Mouse (Mus musculus): ENCODE measurements around the gene D1Pas1. TPM values are rescaled to one million over a fixed set of nuclear protein-coding genes. Genes with fewer than 3 reads are reported as not detected.
A peak's percentile ranks its signal among the peaks of the same experiment; 100 is the strongest.

Gene D1Pas1
- total RNA-seq (2021) = under 1 TPM; 0.07 to 0.14 TPM
- long read RNA-seq, experiment 1 = 0 reads
- long read RNA-seq, experiment 2 = 0 reads

DNA sequence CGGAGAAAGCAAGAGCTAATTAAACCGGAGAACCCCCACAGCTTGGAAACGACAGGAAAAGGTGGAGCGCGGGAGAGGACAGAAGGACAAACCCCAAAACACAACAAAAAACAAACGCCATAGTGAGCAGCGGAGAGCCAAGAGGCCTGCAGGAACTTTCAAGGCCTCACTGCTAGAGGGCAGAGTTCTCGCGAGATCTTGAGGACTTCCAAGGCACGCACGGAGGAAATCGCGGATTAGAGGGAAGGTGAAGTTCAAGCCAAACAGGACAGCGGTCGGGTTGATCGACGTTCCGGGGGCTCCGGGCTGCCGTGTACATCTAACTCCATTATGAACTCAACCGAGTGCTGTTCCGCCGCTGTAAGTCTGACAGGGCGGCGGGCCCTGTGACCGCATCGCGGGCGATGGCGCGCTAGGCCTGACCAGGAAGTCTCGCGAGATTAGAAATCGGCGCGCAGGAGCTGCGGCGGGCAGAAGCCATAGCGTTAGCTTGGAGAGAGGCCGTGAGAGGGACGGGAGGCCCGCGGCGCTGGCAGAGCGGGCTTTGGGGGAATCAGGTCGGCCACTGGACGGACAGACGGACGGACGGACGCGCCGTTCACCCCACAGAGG, at the start of gene D1Pas1:
Gene D1Pas1 (plus strand): TSS at position 216 of the 612 bp plus-strand sequence.
- DNase-seq = no peak
- intact Hi-C loops (cut with DNase I) = no loop called here

GRCm38 (mm10) chr1:186922489-186923370, 44.5 kb upstream of the D1Pas1 start:
- intact Hi-C loops (cut with DNase I) = no loop called here
- DNase-seq = no peak

DNA sequence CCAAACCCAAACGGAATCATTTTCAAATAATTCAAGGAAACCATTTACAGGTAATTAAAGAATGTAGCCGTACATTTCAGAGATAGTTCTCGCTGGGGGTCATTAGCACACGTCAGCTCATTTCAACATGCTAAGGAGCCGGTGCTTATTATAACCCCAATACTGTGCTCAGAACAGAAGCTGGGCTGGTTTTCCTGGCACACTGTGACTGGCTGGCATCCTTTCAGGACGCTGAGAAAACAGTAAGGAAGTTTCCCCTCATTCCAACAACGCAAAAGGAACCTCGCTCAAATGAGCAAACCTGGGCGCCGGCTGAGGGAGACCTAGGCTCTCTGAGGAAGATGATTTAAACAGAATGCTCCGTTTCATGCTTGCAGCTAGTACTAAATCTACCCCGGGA, 43.2 kb upstream of the D1Pas1 start:
- DNase-seq = peak; percentile 2 to 4
- intact Hi-C loops (cut with DNase I) = no loop called here

GRCm38 (mm10) chr1:186925411-186925810, 41.8 kb upstream of the D1Pas1 start:
- no peak for DNase-seq
- intact Hi-C loops (cut with DNase I) = no loop called here

DNA sequence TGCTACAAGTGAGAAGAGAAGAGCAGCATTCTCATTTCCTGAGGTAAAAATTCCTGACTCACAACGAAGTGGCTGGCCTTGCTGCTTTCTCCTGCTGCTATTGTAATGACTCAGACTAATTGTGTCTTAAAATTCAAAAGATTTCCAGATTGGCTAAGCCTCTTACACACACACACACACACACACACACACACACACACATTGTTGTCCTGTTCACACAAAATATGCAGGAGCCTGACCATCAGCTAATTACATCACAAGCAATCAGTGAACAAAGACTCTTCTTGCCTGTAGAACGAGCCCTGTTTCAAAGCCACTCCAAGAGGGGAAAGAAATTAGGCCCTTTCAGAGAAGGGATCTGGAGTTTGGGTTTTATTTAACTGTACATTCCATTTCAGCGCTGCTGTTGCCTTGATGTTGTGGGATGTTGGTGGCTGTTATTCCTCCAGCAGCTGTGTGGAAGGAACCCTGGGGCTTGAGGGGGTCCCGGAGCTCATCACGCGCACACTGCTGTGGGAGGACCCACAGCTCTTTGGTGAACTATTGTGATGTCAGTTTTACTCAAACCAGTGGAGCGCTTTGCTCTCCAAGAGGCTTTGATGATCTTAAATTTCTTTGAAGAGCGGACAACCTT, 40.8 kb upstream of the D1Pas1 start:
- DNase-seq = no peak
- intact Hi-C loops (cut with DNase I) = no loop called here

DNA sequence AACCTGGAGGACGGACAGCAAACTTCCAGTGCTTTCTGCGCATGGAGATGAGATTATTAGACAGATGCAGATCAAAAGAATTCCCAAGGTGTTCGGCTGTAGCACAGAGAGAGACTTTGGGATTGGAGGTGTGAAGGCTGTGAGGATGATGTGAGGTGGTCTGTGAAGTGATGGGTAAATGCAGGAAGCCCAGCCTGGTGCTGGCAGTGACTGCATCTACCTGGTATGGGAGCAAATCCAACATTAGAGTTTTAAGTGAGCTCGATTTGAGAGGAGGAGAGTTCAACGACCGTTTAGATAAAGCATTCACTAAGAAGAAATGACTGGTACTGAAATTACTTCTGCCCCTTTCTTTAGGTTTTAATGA, 40.3 kb upstream of the D1Pas1 start:
- intact Hi-C loops (cut with DNase I) = no loop called here
- DNase-seq = no peak

DNA sequence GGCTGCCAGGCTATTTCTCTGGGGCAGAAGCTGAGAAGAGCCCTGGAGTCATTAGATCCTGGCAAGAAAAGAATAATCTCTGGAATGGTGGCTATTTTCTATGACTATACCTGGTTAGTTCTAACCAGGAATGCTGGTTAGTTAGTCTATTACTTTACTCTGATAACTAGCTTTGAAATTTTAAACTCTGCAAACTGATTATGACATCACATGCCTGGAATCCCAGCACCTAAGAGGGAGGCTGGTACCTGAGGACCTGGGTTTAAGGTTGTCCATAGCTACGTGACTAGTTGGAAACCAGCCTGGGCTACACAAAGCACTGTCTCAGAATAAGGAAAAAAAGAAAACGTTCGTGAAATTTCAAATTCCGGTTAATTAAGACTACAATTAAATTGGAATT, 39.7 kb upstream of the D1Pas1 start:
- intact Hi-C loops (cut with DNase I) = no loop called here
- DNase-seq = no peak

DNA sequence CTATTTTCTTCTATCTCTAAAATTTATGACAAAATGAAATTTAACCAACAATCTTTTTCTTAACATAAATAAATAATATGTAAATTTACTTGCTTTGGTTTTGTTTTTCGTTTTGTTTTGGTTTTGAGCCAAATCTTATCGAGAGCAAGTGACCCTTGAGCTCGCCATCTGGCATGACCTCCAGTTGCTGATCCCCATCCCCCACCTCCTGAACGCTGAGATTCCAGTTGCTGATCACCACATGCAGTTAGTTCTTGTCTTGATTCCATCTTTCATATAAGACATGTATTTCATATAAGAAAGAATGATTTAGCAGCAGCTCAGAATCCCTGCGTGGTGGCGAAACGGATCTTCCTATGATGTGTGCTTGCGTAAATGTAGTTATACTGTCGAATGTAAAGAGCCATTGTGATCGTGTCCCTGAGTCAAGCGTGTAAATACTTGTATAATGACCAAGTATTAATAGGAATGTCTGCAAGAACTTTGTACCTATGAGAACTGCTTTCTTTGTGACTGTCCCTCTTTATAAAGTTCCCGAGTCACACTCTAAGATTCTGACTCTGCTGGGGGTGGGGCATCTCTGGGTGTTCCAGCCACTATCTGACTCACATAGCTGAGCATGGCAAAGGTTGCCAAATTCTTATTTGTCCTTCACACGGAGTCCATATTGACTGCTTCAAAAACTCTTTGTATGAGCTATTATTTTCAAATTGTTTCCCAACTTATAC, 36.9 kb upstream of the D1Pas1 start:
- intact Hi-C loops (cut with DNase I) = no loop called here
- no peak for DNase-seq

- intact Hi-C loops (cut with DNase I) = no loop called here
- DNase-seq = no peak
These were observed 36.4 kb upstream of the D1Pas1 start for GRCm38 (mm10) chr1:186930888-186931233.

- DNase-seq = no peak
- intact Hi-C loops (cut with DNase I) = no loop called here
These were observed 33.0 kb upstream of the D1Pas1 start for GRCm38 (mm10) chr1:186934205-186934604.

DNA sequence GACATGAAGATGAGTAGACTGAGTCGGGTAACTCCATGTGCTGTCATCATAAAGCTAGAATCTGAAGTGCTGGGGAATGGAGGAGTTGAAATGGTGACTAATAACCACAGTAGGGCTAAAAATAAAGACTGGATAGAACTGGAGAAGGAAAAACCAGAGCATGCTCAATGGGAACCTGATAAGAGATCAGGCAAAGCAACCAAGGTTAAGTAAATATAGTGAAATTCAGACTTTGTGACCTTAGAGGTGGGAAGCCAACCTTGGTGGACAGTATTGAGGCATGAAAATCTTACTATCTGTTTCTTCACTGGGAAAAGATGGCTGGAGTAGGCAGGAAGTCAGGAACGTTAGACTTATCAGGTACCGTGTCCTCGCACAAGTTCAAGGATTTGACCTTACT, 14.8 kb upstream of the D1Pas1 start:
- DNase-seq = no peak
- intact Hi-C loops (cut with DNase I) = no loop called here

DNA sequence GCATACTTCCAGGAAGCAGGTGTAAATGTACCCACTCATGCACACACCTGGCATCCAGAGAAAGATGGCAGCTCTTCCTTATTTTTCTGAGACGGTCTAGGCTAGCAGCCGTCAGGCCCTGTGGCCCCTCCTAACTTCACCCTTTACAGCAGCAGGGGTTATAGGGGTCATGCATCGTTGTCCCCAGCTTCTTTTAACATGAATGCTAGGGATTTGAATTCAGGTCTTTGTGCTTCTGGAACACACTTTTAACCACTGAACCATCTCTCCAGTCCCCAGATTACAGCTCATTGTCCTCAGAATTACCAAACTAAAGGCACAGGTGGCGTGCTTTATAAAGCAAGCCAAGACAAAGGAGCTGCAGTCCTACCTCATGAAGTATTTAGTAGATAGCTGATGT, 12.6 kb upstream of the D1Pas1 start:
- intact Hi-C loops (cut with DNase I) = no loop called here
- DNase-seq = no peak

- DNase-seq = peak in 1 of 2 experiments; percentile 14
- intact Hi-C loops (cut with DNase I) = loop anchor here (5.0 kb wide), 1 partner anchor 132 kb away; no protein-coding TSS in a partner anchor
These were observed 7.8 kb upstream of the D1Pas1 start for GRCm38 (mm10) chr1:186959380-186959779.

DNA sequence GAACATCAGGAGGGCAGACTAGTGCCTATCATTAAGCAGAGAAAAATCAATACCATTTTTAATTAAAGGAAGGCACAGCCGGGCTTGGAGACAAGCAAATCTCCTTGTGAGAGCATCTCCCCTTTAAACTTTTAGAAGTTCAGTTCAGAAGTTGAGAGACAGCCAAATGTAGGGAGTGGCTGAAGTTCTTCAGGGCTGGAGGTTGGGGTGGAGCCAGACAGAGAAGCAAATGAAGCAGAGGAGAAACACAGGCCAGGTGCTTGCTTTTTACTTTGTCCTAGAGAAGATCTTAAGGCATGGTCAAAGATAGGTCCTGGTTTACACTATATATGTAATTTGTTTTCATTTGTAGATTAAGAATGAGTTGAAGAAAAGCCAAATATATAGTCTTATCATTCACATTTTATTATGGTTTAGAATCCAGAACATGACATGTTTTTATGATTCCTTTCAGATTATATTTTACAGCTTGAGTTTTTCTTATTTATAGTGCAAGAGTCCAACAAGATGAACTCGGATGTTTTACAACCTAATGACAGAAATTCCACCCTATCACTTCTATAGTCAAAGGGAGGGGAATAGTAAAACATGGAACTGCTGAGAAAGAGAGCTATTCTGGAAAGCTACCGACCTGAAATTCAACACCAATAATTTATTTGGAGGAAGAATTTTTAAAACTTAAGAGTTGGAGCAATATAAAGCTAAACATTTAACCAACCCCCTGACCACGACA, 2.9 kb upstream of the D1Pas1 start:
- DNase-seq = no peak
- intact Hi-C loops (cut with DNase I) = no loop called here

DNA sequence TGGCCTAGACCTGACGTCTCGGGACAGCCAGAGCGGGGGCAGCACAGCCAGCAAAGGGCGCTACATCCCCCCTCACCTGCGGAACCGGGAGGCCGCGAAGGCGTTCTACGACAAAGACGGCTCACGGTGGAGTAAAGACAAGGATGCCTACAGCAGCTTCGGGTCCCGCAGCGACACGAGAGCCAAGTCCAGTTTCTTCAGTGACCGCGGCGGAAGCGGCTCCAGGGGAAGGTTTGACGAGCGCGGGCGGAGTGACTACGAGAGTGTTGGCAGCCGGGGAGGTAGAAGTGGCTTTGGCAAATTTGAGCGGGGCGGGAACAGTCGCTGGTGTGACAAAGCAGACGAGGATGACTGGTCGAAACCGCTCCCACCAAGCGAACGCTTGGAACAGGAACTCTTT, 710 bp downstream of the D1Pas1 start:
- intact Hi-C loops (cut with DNase I) = no loop called here
- DNase-seq = no peak

- no peak for DNase-seq
- intact Hi-C loops (cut with DNase I) = no loop called here
These were observed 9.8 kb downstream of the D1Pas1 start for GRCm38 (mm10) chr1:186976937-186977540.

DNA sequence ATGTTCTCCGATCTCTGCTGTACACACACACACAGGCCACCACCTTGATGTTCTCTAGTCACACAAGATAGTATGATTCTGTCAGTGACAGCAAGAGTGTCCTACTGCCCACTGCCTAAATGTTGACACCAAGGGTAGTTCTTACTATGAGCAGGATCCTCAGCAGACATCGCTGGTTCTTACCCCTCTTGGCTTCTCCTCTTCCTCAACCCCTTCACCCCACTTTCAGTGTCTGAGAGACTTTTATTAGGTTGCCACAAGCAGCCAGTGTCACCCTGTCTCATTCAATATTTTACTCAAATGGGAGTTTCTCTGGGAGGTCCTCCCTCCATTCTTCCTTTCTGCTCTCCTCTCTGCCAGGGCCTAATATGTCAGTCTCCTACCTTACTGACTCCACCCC, 10.6 kb downstream of the D1Pas1 start:
- DNase-seq = no peak
- intact Hi-C loops (cut with DNase I) = no loop called here

GRCm38 (mm10) chr1:186979465-186979864, 12.2 kb downstream of the D1Pas1 start:
- DNase-seq = no peak
- intact Hi-C loops (cut with DNase I) = no loop called here

- DNase-seq = no peak
- intact Hi-C loops (cut with DNase I) = no loop called here
These were observed 13.3 kb downstream of the D1Pas1 start for GRCm38 (mm10) chr1:186980503-186980902.

DNA sequence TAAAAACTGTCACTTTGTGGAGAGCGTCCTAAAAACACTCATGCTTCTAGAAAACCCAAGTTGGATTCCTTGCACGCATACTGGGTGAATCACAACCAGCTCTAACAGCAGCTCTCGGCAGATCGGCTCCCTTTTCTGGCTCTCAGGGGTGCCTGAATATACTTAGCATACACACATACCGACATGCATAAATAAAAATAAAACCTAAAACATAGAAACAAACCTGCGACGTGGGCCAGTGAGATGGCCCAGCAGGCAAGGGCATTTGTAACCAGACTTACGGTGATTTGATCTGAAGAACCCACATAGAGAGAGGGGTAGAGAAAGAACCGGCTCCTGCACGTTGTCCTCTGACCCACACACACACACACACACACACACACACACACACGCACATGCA, 17.9 kb downstream of the D1Pas1 start:
- no peak for DNase-seq
- intact Hi-C loops (cut with DNase I) = no loop called here
